Mouse (Mus musculus) adrenal gland, postnatal 25 days (tissue): ENCODE measurements around the gene Hmgb1. TPM values are rescaled to one million over a fixed set of nuclear protein-coding genes. Genes with fewer than 3 reads are reported as not detected.

Source experiments
- DNase-seq: peaks from one replicate; pipeline ENCODE4 v3.0.0; 2021; ENCODE audit warnings: mixed read lengths
- total RNA-seq: library from RNA; stranded (reverse); gene quantifications from 2 replicates; pipeline ENCODE4 v1.2.3, GENCODE M21; 2021

The Hmgb1 gene
- total RNA-seq, 1 experiment from 2014 or later = 186 TPM

DNA sequence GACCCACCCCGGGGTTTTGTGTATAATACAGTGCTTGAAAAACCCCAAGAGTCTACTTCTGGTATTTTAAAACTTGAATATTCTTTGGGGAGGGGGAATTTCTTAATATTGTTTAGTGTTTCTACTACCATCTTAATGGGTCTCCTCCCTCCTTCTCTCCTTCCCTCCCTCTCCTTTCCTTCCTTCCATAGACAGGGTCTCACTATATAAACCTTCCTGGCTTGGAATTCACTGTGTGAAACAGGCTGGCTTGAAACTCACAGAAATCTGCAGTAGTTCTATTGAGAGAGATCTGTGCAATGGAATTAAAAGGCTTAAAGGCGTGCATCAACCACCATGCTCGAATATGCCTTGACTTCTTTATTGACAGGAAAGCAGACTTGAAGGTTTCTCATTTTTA is 1.5 kb upstream of the Hmgb1 start:
- DNase-seq = no peak

GRCm38 (mm10) chr5:149184844-149185186 is 526 bp upstream of the Hmgb1 start:
- DNase-seq = peak; percentile 53

GRCm38 (mm10) chr5:149183721-149184103 is 577 bp downstream of the Hmgb1 start:
- DNase-seq = no peak

DNA sequence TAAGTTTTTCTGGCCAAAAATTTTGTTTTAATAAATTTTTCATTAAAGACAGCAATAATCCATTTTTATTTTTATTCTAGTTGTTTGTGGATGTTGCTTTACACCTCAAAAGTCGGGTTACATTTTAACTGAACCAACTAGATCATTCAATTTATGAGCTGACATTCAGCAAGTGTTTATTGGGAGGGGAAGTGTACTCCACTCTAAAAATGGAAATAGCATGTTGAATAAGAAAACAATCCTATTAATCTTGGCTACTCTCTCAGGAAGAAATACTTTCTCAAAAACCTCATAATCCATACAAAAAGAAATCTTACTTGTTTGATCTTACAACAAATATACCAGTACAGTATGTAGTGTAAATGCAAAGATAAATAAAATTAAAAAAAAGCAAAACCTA is 1.2 kb downstream of the Hmgb1 start:
- no peak for DNase-seq

DNA sequence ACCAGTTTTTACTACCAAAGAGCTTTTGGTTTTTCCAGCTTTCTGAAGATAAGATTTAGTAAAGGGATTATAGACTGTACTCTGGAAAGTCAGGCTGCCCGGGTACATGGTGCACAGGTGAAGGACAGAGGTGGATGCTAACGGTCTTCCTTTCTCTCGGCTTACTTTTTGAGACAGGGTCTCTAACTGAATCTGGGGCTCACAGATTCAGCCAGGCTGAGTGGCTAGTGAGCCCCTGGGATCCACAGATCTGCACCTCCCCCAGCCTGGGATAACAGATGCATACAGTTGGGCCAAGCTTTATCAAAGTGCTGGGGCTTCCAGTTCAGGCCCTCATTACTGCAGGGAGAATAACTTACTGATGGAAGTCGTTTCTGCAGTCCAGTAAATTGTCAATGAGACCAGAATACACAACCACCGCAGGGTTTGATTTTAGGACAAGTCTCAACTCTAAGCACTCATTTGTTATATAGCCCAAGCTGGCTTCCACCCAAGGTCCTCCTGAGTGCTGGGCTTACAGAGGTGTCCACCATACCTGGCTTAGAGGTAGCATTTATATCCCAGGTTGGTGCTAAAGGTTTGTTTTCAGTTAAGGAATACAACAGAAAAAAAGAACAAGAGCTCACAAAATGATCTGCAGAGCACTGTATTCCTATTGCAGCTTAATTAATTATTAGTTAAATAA is 2.0 kb downstream of the Hmgb1 start:
- no peak for DNase-seq

DNA sequence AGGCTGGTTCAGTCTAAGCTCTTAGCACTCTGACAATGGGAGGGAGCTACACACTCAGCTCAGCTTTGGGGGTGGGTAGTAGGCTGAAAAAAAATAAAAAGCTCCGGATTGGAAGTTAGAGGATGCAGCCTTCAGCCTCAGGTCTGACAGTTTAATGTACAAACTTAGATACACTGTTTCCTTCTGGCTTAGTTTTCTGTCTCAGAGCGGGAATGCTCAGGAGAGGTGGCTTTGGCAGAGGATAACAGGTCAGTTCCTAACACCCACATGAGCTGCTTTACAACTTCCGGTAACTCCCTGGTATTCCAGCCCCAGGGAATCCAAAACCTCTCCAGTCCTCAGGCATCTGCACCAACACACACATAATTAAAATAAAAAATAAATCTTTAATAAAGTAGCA is 4.5 kb downstream of the Hmgb1 start:
- DNase-seq = no peak

DNA sequence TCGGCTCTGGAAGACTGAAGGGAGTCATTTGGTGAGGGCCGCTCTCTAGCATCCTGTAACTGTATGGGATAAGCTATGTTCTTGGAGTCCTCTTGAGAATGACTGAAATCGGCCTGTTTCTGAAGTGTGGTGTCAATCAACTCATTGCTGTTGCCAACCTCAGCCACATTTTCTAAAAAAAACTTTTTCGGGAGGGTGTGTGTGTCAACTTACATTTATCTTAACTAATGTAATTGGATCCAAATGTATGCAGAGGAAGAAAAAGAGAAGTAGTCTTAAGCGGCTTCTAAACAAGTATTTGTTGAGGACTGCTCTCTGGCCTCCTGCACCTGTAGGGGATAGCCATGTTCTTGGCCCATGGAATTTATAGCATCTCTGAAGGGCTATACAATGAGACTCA is 6.2 kb downstream of the Hmgb1 start:
- no peak for DNase-seq

DNA sequence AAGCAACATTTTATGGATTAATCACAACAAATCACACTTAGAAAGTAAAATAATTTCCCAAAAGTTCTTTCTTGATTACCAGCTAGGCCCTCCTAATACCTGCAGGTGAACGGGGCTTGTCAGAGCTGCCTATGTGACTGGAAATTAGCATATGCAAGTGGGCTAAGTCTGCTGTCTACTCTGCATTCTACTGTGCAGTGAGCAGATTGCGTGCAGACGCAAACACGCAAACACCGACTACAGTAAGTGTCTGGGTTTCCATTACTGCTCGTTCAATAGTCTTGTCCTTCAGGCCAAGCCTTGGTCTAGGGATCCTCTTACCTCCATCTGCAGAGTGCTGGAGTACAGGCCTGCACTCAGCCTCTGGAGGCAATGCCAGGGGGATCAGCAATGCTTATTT is 8.6 kb downstream of the Hmgb1 start:
- no peak for DNase-seq

DNA sequence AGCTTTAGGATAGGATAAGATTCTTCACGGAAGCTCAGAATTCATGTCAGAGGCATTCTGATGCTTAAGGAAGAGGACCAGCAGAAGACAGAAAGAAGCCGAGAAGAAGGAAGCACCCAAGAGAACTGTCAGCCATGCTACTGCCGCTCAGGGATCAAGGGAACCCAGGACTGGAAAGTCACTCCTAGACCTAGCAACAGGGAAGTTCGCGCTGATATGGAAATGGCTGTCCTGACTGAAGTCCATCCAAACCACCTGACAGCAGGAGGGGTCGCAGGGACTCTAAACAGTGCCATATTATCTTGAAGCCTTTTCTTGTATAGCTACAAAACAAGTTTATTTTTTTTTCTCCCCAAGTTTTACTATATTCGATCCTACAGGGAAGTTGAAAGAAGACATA is 9.8 kb downstream of the Hmgb1 start:
- DNase-seq = no peak

GRCm38 (mm10) chr5:149172246-149172645 is 12.0 kb downstream of the Hmgb1 start:
- no peak for DNase-seq

DNA sequence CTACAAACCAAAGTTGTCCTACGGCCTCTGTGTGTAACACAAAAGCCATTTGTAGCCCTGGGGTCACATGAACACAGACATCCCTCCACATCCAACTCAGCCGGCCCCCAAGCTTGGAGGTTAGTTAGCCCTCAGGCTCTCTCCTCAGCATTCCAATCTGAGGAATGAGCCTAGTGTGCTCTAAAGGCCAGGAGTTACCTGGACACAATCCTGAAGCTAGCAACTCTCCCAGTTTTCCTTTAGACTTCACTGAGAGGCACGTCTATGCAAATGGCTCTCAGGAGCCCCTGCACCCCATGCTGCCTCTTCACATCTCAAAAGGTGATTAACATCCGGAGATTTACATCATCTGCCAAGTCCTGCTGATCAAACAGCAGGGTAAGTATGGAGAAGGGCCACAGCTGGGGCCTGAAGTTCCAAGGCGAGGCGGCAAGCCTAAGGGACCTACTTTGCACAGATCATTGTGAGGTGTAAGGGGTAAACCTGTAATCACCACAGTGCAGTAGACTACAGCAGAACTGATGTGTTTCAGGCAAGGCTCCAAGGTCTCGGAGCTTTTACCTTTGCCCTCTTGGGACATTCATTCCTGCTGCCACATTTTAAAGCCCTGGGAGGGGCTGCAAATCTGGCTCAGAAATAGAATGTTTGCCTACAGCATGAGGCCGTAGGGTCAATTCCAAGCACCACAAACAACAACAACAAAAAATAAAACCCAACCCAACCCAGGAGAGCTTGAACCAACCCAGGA is 13.3 kb downstream of the Hmgb1 start:
- no peak for DNase-seq

GRCm38 (mm10) chr5:149168816-149169215 is 15.5 kb downstream of the Hmgb1 start:
- DNase-seq = no peak

DNA sequence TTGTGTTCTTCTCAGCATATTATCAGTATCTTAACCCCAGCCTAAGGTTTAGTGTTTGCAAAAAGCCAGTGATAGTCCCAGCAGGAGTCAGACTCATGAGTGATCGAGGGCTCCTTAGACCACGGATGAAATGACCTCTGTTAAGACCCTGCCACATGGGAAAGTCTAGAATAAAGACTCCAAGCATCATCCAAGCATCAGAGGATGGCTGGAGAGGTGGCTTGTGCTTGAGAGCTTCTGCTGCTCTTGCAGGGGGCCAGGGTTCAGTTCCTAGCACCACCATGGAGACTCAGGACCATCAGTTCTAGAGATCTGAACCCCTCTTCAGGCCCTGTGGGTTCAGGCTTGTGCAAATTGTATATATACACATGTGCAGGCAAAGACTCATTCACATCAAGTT is 16.2 kb downstream of the Hmgb1 start:
- DNase-seq = no peak

GRCm38 (mm10) chr5:149166011-149166410 is 18.3 kb downstream of the Hmgb1 start:
- DNase-seq = no peak

DNA sequence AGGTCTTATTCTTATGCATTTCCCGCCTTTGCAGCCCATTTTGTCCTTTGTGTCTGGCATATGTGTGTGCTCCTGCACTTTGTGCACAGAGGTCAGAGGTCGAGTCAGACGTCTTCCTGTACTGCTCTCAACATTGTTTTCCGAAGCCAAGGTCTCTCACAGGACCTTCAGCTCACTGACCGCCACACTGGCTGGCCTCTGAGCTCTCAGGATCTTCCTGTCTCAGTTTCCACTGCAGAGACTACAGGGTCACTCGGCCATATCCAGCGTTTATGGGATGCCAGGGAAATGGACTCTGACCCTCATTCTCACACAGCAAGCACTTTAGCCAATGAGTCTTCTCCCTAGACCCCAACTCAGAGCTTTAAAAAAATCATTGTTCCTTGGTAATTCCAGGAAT is 19.4 kb downstream of the Hmgb1 start:
- no peak for DNase-seq

GRCm38 (mm10) chr5:149162890-149163289 is 21.4 kb downstream of the Hmgb1 start:
- no peak for DNase-seq

- DNase-seq = no peak
Observed at GRCm38 (mm10) chr5:149160469-149160868, 23.8 kb downstream of the Hmgb1 start.

- DNase-seq = no peak
Observed at GRCm38 (mm10) chr5:149159021-149159420, 25.3 kb downstream of the Hmgb1 start.

DNA sequence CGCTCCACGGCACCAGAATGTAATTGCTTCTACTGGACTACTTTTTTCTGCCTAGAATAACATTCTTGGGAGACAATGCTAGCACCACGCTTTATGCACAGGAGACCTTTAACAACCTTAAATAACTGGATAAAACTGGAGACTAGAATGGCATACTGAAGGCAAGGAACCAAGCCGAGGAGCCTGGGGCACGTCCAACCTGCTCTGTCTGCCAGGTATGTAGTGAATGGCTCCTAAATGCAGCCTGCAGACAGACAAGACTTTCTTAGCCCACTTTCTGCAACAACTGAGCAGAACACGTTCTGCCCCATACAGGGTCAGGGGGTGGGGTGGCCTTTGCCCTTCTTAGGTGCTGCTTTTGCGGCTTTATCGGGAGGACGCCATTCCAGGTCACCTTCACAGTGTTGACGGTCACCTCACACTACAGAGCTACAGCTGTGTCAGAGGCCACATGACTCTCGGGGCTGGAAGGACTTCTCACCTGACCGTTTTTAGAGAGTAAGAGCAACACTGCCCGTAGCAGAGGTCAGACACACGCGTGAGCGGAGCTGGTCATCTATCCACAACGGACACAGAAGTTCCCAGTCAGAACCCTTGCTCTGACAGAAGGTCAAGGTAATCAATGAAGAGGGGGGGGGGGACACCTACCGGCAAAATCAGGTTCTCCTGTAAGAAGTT is 27.3 kb downstream of the Hmgb1 start:
- DNase-seq = no peak

DNA sequence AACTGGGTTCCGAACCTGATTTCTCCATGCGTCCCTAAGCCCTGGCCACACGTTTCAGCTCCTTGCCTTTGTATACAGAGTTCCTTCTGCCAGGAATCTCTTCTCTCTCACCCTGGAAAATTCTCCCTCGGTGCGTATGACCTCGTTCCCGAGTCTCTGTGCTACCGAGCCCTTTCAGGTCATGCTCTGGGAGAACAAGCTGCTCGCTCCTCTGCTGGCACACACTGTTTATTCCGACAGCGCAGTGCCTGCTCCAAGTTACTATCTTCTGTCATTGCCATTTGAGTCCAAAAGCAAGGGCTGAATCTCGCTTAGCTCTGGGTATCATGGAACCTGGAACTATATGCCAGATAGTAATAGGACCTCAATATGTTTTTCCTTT is 31.5 kb downstream of the Hmgb1 start:
- DNase-seq = no peak

DNA sequence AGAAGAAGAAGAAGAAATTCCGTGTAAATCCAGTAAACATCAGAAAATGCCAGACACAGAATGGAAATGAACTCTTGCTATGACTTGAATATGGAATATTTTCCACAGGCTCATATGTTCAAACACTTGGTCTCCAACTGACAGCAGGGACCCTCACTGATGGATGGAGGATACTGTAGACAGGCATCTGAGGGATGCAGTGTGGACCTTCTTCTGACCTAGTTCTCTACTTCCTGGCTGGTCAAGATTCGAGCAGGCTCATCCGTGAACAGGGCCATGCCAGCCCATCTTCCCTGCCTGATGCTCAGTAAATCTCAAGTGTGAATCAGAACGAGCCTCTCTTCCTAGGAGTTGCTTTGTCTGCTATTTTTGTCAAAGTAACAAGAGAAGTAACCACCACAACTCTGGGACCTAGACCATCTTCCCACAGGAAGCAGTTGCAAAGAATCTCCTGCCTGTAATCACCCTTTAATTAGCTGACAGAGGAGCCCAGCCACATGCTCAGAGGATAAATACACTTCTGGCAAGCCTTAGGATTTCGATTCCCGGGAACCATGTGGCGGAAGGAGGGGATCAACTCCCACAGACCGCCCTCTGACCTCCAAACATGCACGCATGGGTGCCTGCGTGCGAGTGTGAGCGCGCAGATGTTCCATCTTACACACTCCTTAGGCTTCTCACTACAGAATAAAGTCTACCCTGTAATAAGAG is 32.1 kb downstream of the Hmgb1 start:
- no peak for DNase-seq

DNA sequence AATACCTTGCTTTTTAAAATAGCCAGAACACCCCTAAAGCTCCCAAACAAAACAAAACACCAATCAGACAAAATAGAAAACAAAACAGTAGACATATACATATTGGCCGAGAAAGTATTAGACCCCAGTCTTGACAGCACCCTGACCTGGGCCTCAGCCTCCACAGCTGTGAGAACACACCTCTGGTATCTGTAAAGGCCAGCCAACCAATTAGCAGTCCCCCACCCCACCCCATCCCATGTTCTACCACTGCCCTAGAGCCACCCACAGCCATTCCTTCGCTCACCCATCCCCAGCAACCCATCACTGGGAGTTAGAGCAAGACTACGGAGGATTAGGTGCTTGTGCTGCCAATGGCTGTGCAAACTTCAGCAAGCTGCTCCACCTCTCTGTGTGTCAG is 33.4 kb downstream of the Hmgb1 start:
- no peak for DNase-seq

GRCm38 (mm10) chr5:149147386-149148000 is 36.8 kb downstream of the Hmgb1 start:
- DNase-seq = no peak
